Mouse (Mus musculus) olfactory bulb, adult 2 months (tissue): ENCODE results near the gene Tecpr1. TPM values are rescaled to one million over a fixed set of nuclear protein-coding genes. Genes with fewer than 3 reads are reported as not detected.

Experiments used
- H3K27ac ChIP-seq: fragments of 200-500 bp; 2 replicates; pipeline ENCODE4 v1.5.1; 2012; ENCODE audit warnings: low read depth, low read length; ENCODE audit not compliant: insufficient read depth
- H3K4me1 ChIP-seq: fragments of 200-500 bp; 2 replicates; pipeline ENCODE4 v1.6.1; 2012; ENCODE audit warnings: low read length; ENCODE audit not compliant: control insufficient read depth, insufficient read depth
- H3K4me3 ChIP-seq: fragments of 200-500 bp; 2 replicates; pipeline ENCODE4 v1.5.1; 2012; ENCODE audit warnings: mild to moderate bottlenecking, low read depth, low read length, moderate library complexity; ENCODE audit not compliant: insufficient read depth
- CTCF ChIP-seq: fragments of 200-500 bp; IDR thresholded peaks from 2 replicates; pipeline ENCODE4 v1.5.1; 2012; ENCODE audit warnings: low read depth, mild to moderate bottlenecking, low read length, moderate library complexity; ENCODE audit not compliant: insufficient read depth
- POLR2A ChIP-seq: fragments of 200-500 bp; IDR thresholded peaks from 2 replicates; pipeline ENCODE4 v1.6.1; 2012; ENCODE audit warnings: mild to moderate bottlenecking, low read depth, low read length, moderate library complexity; ENCODE audit not compliant: insufficient read depth
- WGBS: fragments of 180-500 bp; shearing (Covaris S2); methylation state at CpG from one replicate; pipeline ENCODE4 v1.1.7; 2018; 5-methylcytosine and 5-hydroxymethylcytosine counted together
- polyA plus RNA-seq: library from polyadenylated mRNA; stranded (reverse); fragments of >200 nt; gene quantifications from 2 replicates; pipeline ENCODE4 v1.2.4, GENCODE M21; 2012; ENCODE audit warnings: low replicate concordance; ENCODE audit not compliant: missing spikeins, insufficient read depth, insufficient read length

Gene Tecpr1
- polyA plus RNA-seq, 1 experiment, result 771 TPM

DNA sequence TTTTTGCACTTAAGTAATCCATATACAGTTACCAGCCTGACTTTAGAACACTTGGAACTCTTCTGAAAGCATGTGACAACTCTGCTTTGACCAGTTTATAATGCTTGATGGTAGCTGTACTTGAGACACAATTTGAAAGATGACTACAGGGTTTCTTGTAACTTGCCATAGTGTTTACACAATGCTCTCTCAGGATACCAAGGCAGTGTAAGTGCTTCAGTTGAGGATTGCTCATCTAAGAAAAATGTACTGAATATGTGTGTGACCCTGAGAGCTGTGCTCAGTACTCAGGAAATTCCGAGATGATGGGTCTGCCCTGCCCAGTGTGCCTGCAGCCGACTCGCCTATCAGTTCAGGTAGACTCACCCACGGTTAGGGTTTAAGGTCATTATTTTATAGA is 72.1 kb downstream of the Tecpr1 start:
- Histone ChIP-seq H3K27ac (no peak overlapping the region), H3K4me1 (peaks cover 4% of the 10 kb centered on the region; the same call in 1 of the 2 replicates), H3K4me3 (no peak overlapping the region)
- WGBS, result 90% methylated on average over 4 of the region's 4 CpGs
- no peak for TF ChIP-seq POLR2A
- no peak for TF ChIP-seq CTCF

DNA sequence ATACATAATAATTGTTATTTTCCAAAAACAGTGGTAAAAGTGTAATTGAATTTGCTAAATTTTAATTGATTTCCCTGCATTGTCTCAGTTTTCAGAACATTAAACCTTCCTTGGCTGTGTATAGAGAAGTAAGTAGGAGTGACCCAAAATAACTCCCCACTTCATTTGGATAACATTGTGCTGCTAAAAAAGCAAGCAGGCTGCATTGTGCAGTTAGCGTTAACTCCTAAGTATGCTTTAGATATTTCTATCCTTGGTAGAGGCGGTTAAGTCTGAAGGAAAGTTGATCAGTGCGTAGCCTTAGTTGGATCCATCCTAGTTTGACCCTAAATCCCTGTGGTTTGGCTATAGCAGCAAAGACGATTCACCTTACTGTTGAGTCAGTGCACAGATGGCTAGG is 73.9 kb downstream of the Tecpr1 start:
- TF ChIP-seq CTCF (no peak), POLR2A (no peak)
- WGBS, result 50% methylated on average over 4 of the region's 4 CpGs
- peaks cover 4% of the 10 kb centered on the region; the same call in 1 of the 2 replicates for H3K4me1 ChIP-seq
- no peak overlapping the region for H3K27ac ChIP-seq
- no peak overlapping the region for H3K4me3 ChIP-seq

DNA sequence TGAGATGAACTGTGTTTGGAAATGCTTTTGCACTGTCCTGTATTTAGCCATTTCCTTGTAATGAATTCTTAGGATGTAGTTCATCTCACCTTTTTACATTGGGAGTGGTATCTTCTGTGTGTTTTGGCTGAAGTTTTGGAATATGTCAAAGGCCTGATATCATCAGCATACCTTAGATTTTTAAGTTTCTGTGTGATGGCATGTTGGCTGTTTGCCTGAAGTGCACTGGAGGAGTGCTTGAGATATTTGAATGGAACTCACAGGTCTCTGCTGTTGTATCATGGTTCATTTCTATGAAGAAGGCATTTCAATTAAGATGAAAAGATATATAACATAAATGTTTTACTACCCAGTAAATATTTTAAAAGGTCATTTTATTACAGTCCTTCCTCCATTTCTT is 76.5 kb downstream of the Tecpr1 start:
- Histone ChIP-seq H3K4me1 (peaks cover 4% of the 10 kb centered on the region; the same call in 1 of the 2 replicates), H3K27ac (no peak overlapping the region), H3K4me3 (no peak overlapping the region)
- no peak for TF ChIP-seq POLR2A
- TF ChIP-seq CTCF, result no peak

Other genes with a start within 250 kb of the Tecpr1 start
- gene Ccz1, start 208.7 kb downstream of the Tecpr1 start, polyA plus RNA-seq, result 341 TPM in 1 of 2 replicates, not detected in the other
- not detected in 2 replicates for gene Ocm, start 196.9 kb downstream of the Tecpr1 start, polyA plus RNA-seq
- not detected in 2 replicates for gene Lmtk2, start 123.2 kb downstream of the Tecpr1 start, polyA plus RNA-seq
- gene Bhlha15, start 33.3 kb downstream of the Tecpr1 start, polyA plus RNA-seq, result not detected in 2 replicates
- gene Bri3, start 20.8 kb upstream of the Tecpr1 start, polyA plus RNA-seq, result not detected in 2 replicates
- not detected in 2 replicates for gene Baiap2l1, start 134.5 kb upstream of the Tecpr1 start, polyA plus RNA-seq